Mouse (Mus musculus) R1 (cell line): ENCODE data around the gene Dock10.

Experiments used
- DNase-seq: peaks from one replicate; pipeline ENCODE4 v3.0.0-alpha.2; 2018; ENCODE audit warnings: low read depth, low spot score

Gene Dock10

GRCm38 (mm10) chr1:80613395-80614011 lies 144.8 kb downstream of the Dock10 start:
- no peak for DNase-seq

GRCm38 (mm10) chr1:80607546-80607945 lies 150.8 kb downstream of the Dock10 start:
- no peak for DNase-seq

- DNase-seq: no peak
These were observed 152.1 kb downstream of the Dock10 start for GRCm38 (mm10) chr1:80606131-80606754.

GRCm38 (mm10) chr1:80604332-80604731 lies 154.0 kb downstream of the Dock10 start:
- no peak for DNase-seq

GRCm38 (mm10) chr1:80603081-80603480 lies 155.2 kb downstream of the Dock10 start:
- no peak for DNase-seq

GRCm38 (mm10) chr1:80583281-80583680 lies 175.0 kb downstream of the Dock10 start:
- no peak for DNase-seq

GRCm38 (mm10) chr1:80582186-80582585 lies 176.1 kb downstream of the Dock10 start:
- DNase-seq: no peak

- no peak for DNase-seq
These were observed 181.4 kb downstream of the Dock10 start for GRCm38 (mm10) chr1:80576898-80577297.

GRCm38 (mm10) chr1:80556446-80556845 lies 201.9 kb downstream of the Dock10 start:
- DNase-seq: no peak

- DNase-seq: no peak
These were observed 216.8 kb downstream of the Dock10 start for GRCm38 (mm10) chr1:80541522-80541921.

- DNase-seq: peak; percentile 33
These were observed 236.1 kb downstream of the Dock10 start for GRCm38 (mm10) chr1:80522197-80522596.

- no peak for DNase-seq
These were observed 237.9 kb downstream of the Dock10 start for GRCm38 (mm10) chr1:80520456-80520855.

- DNase-seq: no peak
These were observed 238.4 kb downstream of the Dock10 start for GRCm38 (mm10) chr1:80519893-80520292.

- peak; percentile 22 for DNase-seq
These were observed 242.5 kb downstream of the Dock10 start for GRCm38 (mm10) chr1:80515836-80516235.

- peak; percentile 28 for DNase-seq
These were observed 245.9 kb downstream of the Dock10 start for GRCm38 (mm10) chr1:80512210-80512948.

- DNase-seq: peak; percentile 61
These were observed 253.6 kb downstream of the Dock10 start for GRCm38 (mm10) chr1:80504757-80505156.

- no peak for DNase-seq
These were observed 254.2 kb downstream of the Dock10 start for GRCm38 (mm10) chr1:80504081-80504480.

GRCm38 (mm10) chr1:80502456-80503165 lies 255.7 kb downstream of the Dock10 start:
- no peak for DNase-seq

- peak; percentile 20 for DNase-seq
These were observed 259.1 kb downstream of the Dock10 start for GRCm38 (mm10) chr1:80499264-80499663.

GRCm38 (mm10) chr1:80496360-80496759 lies 262.0 kb downstream of the Dock10 start:
- DNase-seq: no peak

- DNase-seq: no peak
These were observed 274.9 kb downstream of the Dock10 start for GRCm38 (mm10) chr1:80483419-80483818.

- DNase-seq: no peak
These were observed 283.4 kb downstream of the Dock10 start for GRCm38 (mm10) chr1:80474942-80475341.
